Mouse (Mus musculus): ENCODE data around the gene Itga6. TPM values are rescaled to one million over a fixed set of nuclear protein-coding genes. Genes with fewer than 3 reads are reported as not detected.
"Not testable (repeated sequence)": the region's sequence is repeated elsewhere in the genome, so short reads cannot be mapped to it uniquely, and the experiment has no call there.

The Itga6 gene
- polyA plus RNA-seq, 1 experiment from 2014 or later, result 78.2 TPM

DNA sequence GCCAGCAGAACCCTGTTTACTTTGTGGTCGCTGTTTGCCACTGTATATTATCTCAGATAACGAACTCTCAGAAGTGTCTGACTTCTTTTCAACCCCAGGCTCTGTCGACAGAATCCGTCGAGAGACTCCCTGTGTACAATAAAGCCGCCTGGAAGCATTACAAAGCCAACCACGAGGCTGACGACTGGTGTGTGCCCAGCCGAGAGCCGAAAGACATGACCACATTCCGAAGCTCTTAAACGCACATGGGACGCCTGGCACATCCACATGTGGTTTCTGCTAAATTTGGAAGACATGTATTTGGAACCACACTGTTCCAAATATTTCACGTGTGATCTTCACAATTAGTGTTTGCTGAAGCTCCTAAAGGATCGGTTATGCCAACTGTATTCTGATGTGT lies 154.5 kb downstream of the Itga6 start:
- Histone ChIP-seq H3K9ac (replicated peaks; ENCODE audit: low read depth) (no peak overlapping the region), H3K4me3 (ENCODE audit: low read depth, low read length) (no peak overlapping the region), H3K27me3 (replicated peaks; ENCODE audit: insufficient read depth, low read length) (no peaks in the 10 kb centered on the region), H3K36me3 (ENCODE audit: insufficient read depth, low read length) (0 out of 2 replicates have a peak, but pooled peaks cover 4% of the 10 kb centered on the region), H3K9me3 (ENCODE audit: low read length) (no peaks in the 10 kb centered on the region), H3K4me2 (replicated peaks; ENCODE audit: low read depth, low read length) (no peak overlapping the region), H3K4me1 (ENCODE audit: insufficient read depth, low read depth, low read length) (no peaks in the 10 kb centered on the region), H3K27ac (ENCODE audit: low read length) (no peak overlapping the region)
- ATAC-seq (no peak), DNase-seq (ENCODE audit: low spot score) (no peak)
- 79% methylated on average over 15 of the region's 15 CpGs for whole genome bisulfite sequencing
- TF ChIP-seq CTCF (IDR thresholded peaks at IDR 0.05), result no peak
- no peak for TF ChIP-seq EP300 (IDR thresholded peaks at IDR 0.05)

DNA sequence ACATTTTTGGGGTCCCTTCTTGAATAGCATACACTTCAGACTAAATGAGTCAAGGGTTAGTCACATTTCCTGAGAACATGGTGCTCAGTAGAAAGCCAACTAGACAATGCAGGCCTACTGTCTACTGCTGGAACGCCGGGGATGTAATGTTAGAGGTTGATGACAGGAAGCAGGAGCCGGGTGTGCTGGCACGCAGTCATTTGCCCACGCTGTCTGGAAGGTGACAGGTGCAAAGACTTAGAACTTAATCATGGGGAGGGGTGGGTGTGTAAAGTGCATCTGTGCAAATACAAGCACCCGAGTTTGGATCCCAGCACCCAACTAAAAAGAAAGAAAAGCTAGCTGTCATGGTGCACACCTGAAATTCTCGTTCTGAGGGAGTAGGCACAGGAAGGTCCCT lies 159.7 kb downstream of the Itga6 start:
- TF ChIP-seq CTCF (IDR thresholded peaks at IDR 0.05), result no peak
- no peak for TF ChIP-seq EP300 (IDR thresholded peaks at IDR 0.05)
- WGBS, result 75% methylated on average over 7 of the region's 7 CpGs
- no peaks in the 10 kb centered on the region for H3K27me3 ChIP-seq (replicated peaks; ENCODE audit: insufficient read depth, low read length)
- ATAC-seq, result no peak
- H3K4me2 ChIP-seq (replicated peaks; ENCODE audit: low read depth, low read length), result no peak overlapping the region
- H3K9ac ChIP-seq (replicated peaks; ENCODE audit: low read depth), result no peak overlapping the region
- H3K9me3 ChIP-seq (ENCODE audit: low read length), result no peaks in the 10 kb centered on the region
- 0 out of 2 replicates have a peak, but pooled peaks cover 4% of the 10 kb centered on the region for H3K36me3 ChIP-seq (ENCODE audit: insufficient read depth, low read length)
- H3K4me3 ChIP-seq (ENCODE audit: low read depth, low read length), result no peak overlapping the region
- DNase-seq (ENCODE audit: low spot score), result no peak
- no peak overlapping the region for H3K27ac ChIP-seq (ENCODE audit: low read length)
- no peaks in the 10 kb centered on the region for H3K4me1 ChIP-seq (ENCODE audit: insufficient read depth, low read depth, low read length)

DNA sequence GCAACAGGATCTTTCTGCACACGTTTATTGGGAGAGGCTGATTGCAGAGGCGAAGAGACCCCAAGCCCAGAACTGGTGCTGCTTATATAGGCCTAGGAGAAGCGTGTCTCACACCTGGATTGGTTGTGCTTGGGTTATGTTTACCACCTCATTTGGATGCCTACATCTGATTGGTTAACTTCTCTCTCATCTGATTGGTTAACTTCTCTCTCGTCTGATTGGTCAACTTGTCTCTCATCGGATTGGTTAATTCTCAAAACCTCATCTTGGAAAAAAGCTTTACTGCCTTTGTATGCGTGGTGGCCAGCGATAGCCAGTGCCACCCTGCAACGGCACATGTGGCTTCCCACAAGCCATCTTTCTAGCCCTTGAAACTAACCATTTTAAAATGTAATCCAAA lies 160.9 kb downstream of the Itga6 start:
- not testable (repeated sequence) for H3K4me3 ChIP-seq (ENCODE audit: low read depth, low read length); H3K9me3 ChIP-seq (ENCODE audit: low read length); H3K27me3 ChIP-seq (replicated peaks; ENCODE audit: insufficient read depth, low read length); H3K9ac ChIP-seq (replicated peaks; ENCODE audit: low read depth); ATAC-seq; H3K36me3 ChIP-seq (ENCODE audit: insufficient read depth, low read length); H3K4me1 ChIP-seq (ENCODE audit: insufficient read depth, low read depth, low read length); H3K4me2 ChIP-seq (replicated peaks; ENCODE audit: low read depth, low read length); H3K27ac ChIP-seq (ENCODE audit: low read length); DNase-seq (ENCODE audit: low spot score)
- WGBS, result 93% methylated on average over 8 of the region's 8 CpGs

Other genes with a start within 250 kb of the Itga6 start
- gene Dlx1, start 217.5 kb upstream of the Itga6 start, polyA plus RNA-seq (2015; fragmentation: Nextera tagmentation; extraction: Ambion mirVana), result not detected in 2 replicates
- not detected in 2 replicates for gene Dlx2, start 198.9 kb upstream of the Itga6 start, polyA plus RNA-seq (2015; fragmentation: Nextera tagmentation; extraction: Ambion mirVana)
- gene Pdk1, start 127.6 kb downstream of the Itga6 start, polyA plus RNA-seq (2015; fragmentation: Nextera tagmentation; extraction: Ambion mirVana), result 21.1 and 21.8 TPM in 2 replicates
- gene Rapgef4, start 235.6 kb downstream of the Itga6 start, polyA plus RNA-seq (2015; fragmentation: Nextera tagmentation; extraction: Ambion mirVana), result 4.4 and 5.0 TPM in 2 replicates

Measured in lung, postnatal 0 days (tissue).